Mouse (Mus musculus): ENCODE measurements around the gene Kri1.

DNA sequence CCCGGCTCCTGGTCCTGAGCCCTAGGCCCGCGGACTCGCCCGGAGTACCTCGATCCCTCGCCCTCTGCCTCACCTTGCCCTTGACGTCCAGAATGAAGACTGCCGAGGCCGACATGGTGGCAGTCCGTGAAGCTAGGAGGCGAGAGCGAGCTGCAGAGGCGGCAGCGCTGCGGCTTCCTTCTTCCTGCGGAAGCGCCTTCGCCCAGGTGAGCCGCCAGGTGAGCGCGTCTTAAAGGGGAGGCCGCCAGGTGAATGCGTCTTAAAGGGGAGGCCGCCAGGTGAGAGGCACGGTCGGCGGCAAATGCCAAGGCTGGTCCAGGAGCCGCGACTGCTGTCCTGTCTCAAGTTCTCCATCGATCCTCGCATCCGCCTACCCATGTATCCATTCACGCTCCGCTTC lies 24.4 kb upstream of the Kri1 start, which contains the start of gene Ap1m2:
- TF ChIP-seq POLR2A (IDR thresholded peaks at IDR 0.05; ENCODE audit: low read depth, low read length) (no peak), CTCF (IDR thresholded peaks at IDR 0.05; ENCODE audit: extremely low read depth, insufficient read length, insufficient replicate concordance, low read depth, low read length) (no peak)

Data from small intestine, adult 2 months (tissue).